Mouse (Mus musculus) brain, embryonic 14.5 days (tissue): Measurements from ENCODE around the gene Eef1akmt2. TPM values are rescaled to one million over a fixed set of nuclear protein-coding genes. Genes with fewer than 3 reads are reported as not detected.

Experiments
- DNase-seq: peaks from one replicate; pipeline ENCODE4 v3.0.0-alpha.2; 2011; ENCODE audit warnings: low read depth
- CTCF ChIP-seq: fragments of 200-500 bp; IDR thresholded peaks from 2 replicates; pipeline ENCODE4 v1.5.1; 2012; ENCODE audit warnings: inconsistent platforms, mild to moderate bottlenecking, moderate library complexity, borderline replicate concordance; ENCODE audit not compliant: insufficient read depth, insufficient read length; ENCODE audit errors: extremely low read depth
- POLR2A ChIP-seq: fragments of 200-500 bp; IDR thresholded peaks from 2 replicates; pipeline ENCODE4 v1.6.1; 2012; ENCODE audit warnings: mild to moderate bottlenecking, inconsistent platforms, borderline replicate concordance; ENCODE audit not compliant: poor library complexity, insufficient read depth, insufficient read length, severe bottlenecking; ENCODE audit errors: extremely low read depth
- polyA plus RNA-seq: library from polyadenylated mRNA; depleted of rRNA; stranded (reverse); fragments of >200 nt; gene quantifications from 2 replicates; pipeline ENCODE4 v1.2.3, GENCODE M21; 2012; rRNA removed

Eef1akmt2 gene
- polyA plus RNA-seq, 1 experiment, result 54.4 TPM

DNA sequence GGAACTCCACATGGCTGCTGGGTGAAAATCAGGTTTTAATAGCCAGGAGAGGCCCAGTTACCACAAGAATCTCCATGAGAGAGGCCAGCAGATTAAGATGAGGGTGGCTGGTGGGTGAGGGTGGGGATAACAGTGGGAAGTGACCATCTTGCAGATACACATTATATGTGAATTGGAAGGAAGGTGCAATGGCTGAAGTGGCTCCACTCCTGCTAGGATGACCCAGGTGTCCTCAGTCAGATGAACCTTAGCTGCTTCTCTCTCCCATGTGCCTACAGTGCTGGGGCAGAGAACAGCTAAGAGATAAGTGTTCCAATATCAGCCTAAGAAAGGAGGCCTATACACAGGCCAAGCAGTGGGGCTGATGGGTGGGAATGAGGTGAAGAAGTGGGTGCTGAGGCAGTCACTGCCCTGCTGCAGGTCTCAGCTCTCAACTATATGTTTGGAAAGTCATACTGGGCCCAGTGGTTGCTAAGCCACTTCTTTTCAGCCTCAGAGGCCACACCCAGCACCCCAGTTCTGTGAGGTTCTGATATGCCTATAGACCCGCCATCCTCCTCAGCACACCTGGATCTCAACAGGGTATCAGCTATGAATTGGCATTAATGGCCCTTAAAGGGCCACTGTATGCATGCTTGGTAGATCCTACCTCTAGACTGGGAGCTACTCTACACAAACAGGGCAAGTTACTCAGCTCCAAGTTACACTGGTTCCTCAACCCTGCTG lies 74.6 kb downstream of the Eef1akmt2 start:
- no peak for DNase-seq
- TF ChIP-seq POLR2A (no peak), CTCF (no peak)

Other genes with a start within 250 kb of the Eef1akmt2 start
- 27.4 and 33.8 TPM in 2 replicates for gene Lhpp, start 242.0 kb downstream of the Eef1akmt2 start, polyA plus RNA-seq
- gene Fam53b, start 38.8 kb downstream of the Eef1akmt2 start, polyA plus RNA-seq, result 14.8 and 16.1 TPM in 2 replicates
- gene Abraxas2, start 6.6 kb upstream of the Eef1akmt2 start, polyA plus RNA-seq, result 23.0 and 26.6 TPM in 2 replicates
- gene Zranb1, start 78.5 kb upstream of the Eef1akmt2 start, polyA plus RNA-seq, result 27.1 and 31.3 TPM in 2 replicates